ENCODE assay signal across 10 mouse cellular contexts in the genomic region with DNA sequence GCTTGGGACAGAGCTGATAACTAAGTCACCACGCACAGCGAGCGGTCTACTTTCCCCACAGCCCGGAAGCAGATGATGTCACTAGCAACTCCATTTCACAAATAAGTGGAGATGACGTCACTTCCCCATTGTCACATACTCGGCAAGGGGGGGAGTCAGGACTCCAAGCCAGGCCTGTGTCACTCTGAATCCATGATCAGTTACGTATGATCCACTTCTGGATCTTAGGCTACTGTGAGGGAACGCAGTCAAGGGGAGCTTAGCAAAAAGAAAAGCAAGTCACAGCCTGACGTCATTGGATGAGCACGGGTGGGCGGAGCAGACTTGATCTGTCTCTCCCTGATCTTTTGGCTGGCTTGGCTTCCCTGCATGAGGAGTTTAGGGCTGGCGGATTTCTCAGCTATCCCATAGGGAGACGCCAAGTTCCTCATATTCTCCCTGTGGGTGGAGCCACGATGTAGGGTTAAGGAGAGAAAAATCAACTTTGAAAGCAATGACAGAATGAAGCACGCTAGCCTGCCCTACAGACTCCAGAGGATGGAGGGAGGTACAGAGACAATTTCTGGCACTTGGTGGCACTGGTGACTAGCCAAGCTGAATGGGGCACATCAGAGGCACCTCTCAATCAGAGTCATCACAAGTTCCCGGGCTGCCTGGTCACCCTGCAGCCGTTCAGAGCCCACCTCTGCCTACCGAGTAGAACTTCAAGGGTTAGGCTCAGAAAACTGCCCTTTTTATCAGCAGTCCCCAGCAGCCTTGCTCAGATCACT. TPM values are rescaled to one million over a fixed set of nuclear protein-coding genes. Genes with fewer than 3 reads are reported as not detected.
DNase-seq lines count a peak whose midpoint lies in the region; ATAC-seq and TF ChIP-seq lines count a peak whose summit lies in the region.
"Had no signal": no experiment of that assay in that cellular context is flagged by ENCODE, and none has a peak within 500 bp of the region (broad histone marks: within the 10 kb centered on the region; RNA-seq: fewer than 3 reads in every experiment).

No protein-coding gene starts in this region.

- DNase-seq in gastrocnemius, adult 8-10 months (ENCODE audit: low spot score in 2 of 2), result peak; percentile 37 to 40
- DNase-seq in gastrocnemius, postnatal 36 days, result no peak
- peak; percentile 61 to 66 for DNase-seq in heart, postnatal 10 days
- no peak for DNase-seq in adrenal gland, adult 18-20 months (ENCODE audit: low spot score in 2 of 2)
- no peak for DNase-seq in layer of hippocampus, adult 9-10 months (ENCODE audit: low spot score)
- DNase-seq: kidney, postnatal 10 days had no signal

- WGBS in forebrain, embryonic 15.5 days, result 59% methylated on average over 18 of the region's 18 CpGs

- H3K27ac ChIP-seq in bone marrow macrophage, adult 2 months (ENCODE audit: insufficient read depth, low read depth, low read length), result peak overlapping the region; percentile 59
- H3K27ac ChIP-seq in forebrain, embryonic 15.5 days (replicated peaks), result no peak overlapping the region
- H3K27ac ChIP-seq: neural tube, embryonic 12.5 days had no signal

- no peak for TF ChIP-seq POLR2A in bone marrow macrophage, adult 2 months (IDR thresholded peaks at IDR 0.05; ENCODE audit: borderline replicate concordance, low read depth, low read length)

- intact Hi-C loops in gastrocnemius, postnatal 36 days (cut with DNase I), result loop anchor here (5.0 kb wide), 1 partner anchor 334 kb away; no protein-coding TSS in a partner anchor
- intact Hi-C loops in heart, postnatal 10 days (cut with DNase I), result no loop called here

- no peak for ATAC-seq in forebrain, embryonic 15.5 days (replicated peaks)

- TF ChIP-seq CTCF in bone marrow macrophage, adult 2 months (IDR thresholded peaks at IDR 0.05; ENCODE audit: low read depth, low read length), result no peak

- no peak overlapping the region for H3K4me2 ChIP-seq in forebrain, embryonic 15.5 days (replicated peaks)
- H3K4me2 ChIP-seq: neural tube, embryonic 12.5 days had no signal

- no peak overlapping the region for H3K9ac ChIP-seq in forebrain, embryonic 15.5 days (replicated peaks)
- H3K9ac ChIP-seq: neural tube, embryonic 12.5 days had no signal

- peaks cover 14% of the 10 kb centered on the region for H3K9me3 ChIP-seq in megakaryocyte, embryonic 14.5 days
- no peaks in the 10 kb centered on the region for H3K9me3 ChIP-seq in forebrain, embryonic 15.5 days

- peaks cover 44% of the 10 kb centered on the region for H3K27me3 ChIP-seq in megakaryocyte, embryonic 14.5 days (replicated peaks)
- no peaks in the 10 kb centered on the region for H3K27me3 ChIP-seq in forebrain, embryonic 15.5 days
- H3K27me3 ChIP-seq: neural tube, embryonic 12.5 days had no signal

- peak overlapping the region; percentile 18 for H3K4me3 ChIP-seq in bone marrow macrophage, adult 2 months (ENCODE audit: insufficient read depth, low read length)
- peak overlapping the region; percentile 33 for H3K4me3 ChIP-seq in megakaryocyte, embryonic 14.5 days (replicated peaks)
- no peak overlapping the region for H3K4me3 ChIP-seq in forebrain, embryonic 15.5 days
- H3K4me3 ChIP-seq: neural tube, embryonic 12.5 days had no signal

- H3K4me1 ChIP-seq in bone marrow macrophage, adult 2 months (ENCODE audit: control insufficient read depth, insufficient read depth, low read length), result peaks cover 29% of the 10 kb centered on the region
- H3K4me1 ChIP-seq in megakaryocyte, embryonic 14.5 days, result peaks cover 39% of the 10 kb centered on the region
- H3K4me1 ChIP-seq in forebrain, embryonic 15.5 days, result peaks cover 34% of the 10 kb centered on the region

- peaks cover 68% of the 10 kb centered on the region for H3K36me3 ChIP-seq in megakaryocyte, embryonic 14.5 days (replicated peaks; ENCODE audit: low read length)
- peaks cover 20% of the 10 kb centered on the region; the same call in 1 of the 2 replicates for H3K36me3 ChIP-seq in forebrain, embryonic 15.5 days

RNA-seq across cellular contexts. Expression of a gene that starts 3.6 kb away (rescaled TPM):
- 1 to 10 TPM; 2.8 to 3.8 (median 3.2) TPM for total RNA-seq in gastrocnemius, adult 8-10 months (2022)
- 1 to 10 TPM; 4.9 to 6.1 TPM for total RNA-seq in gastrocnemius, postnatal 36 days (2021)
- 28.4 and 33.3 TPM in 2 replicates for polyA plus RNA-seq in bone marrow macrophage, adult 2 months (2012; ENCODE audit: insufficient read depth, insufficient read length, missing spikeins)
- total RNA-seq in heart, postnatal 10 days (2021), result 10 to 100 TPM; 38.2 to 45.2 TPM
- 7.1 and 9.1 TPM in 2 replicates for polyA plus RNA-seq in megakaryocyte, embryonic 14.5 days (2012; ENCODE audit: insufficient read depth, low replicate concordance)
- 10 to 100 TPM; 24.3 to 28.9 TPM for total RNA-seq in adrenal gland, adult 18-20 months (2021)
- polyA plus RNA-seq in forebrain, embryonic 15.5 days (2015; fragmentation: Nextera tagmentation; extraction: Ambion mirVana), result 11.8 and 27.5 TPM in 2 replicates

RNA-seq across cellular contexts. Expression of a gene that starts 13.2 kb away (rescaled TPM):
- total RNA-seq in gastrocnemius, adult 8-10 months (2022), result 100 to 1,000 TPM; 129 to 173 (median 151) TPM
- 100 to 1,000 TPM; 124 to 130 TPM for total RNA-seq in gastrocnemius, postnatal 36 days (2021)
- polyA plus RNA-seq in bone marrow macrophage, adult 2 months (2012; ENCODE audit: insufficient read depth, insufficient read length, missing spikeins), result 58.9 and 59.7 TPM in 2 replicates
- total RNA-seq in heart, postnatal 10 days (2021), result 100 to 1,000 TPM; 159 to 165 TPM
- polyA plus RNA-seq in megakaryocyte, embryonic 14.5 days (2012; ENCODE audit: insufficient read depth, low replicate concordance), result 46.4 and 106 TPM in 2 replicates
- 100 to 1,000 TPM; 123 to 132 TPM for total RNA-seq in adrenal gland, adult 18-20 months (2021)
- 157 and 161 TPM in 2 replicates for polyA plus RNA-seq in forebrain, embryonic 15.5 days (2015; fragmentation: Nextera tagmentation; extraction: Ambion mirVana)

RNA-seq across cellular contexts. Expression of a gene that starts 37.6 kb away (rescaled TPM):
- not detected for total RNA-seq in gastrocnemius, adult 8-10 months (2022)
- under 1 TPM in 1 of 2 experiments, not detected in 1; 0.20 TPM for total RNA-seq in gastrocnemius, postnatal 36 days (2021)
- polyA plus RNA-seq in bone marrow macrophage, adult 2 months (2012; ENCODE audit: insufficient read depth, insufficient read length, missing spikeins), result 4.0 and 4.4 TPM in 2 replicates
- 1 to 10 TPM in 1 of 2 experiments, under 1 TPM in 1; 0.60 to 1.1 TPM for total RNA-seq in heart, postnatal 10 days (2021)
- polyA plus RNA-seq in megakaryocyte, embryonic 14.5 days (2012; ENCODE audit: insufficient read depth, low replicate concordance), result 0.54 TPM in 1 of 2 replicates, not detected in the other
- total RNA-seq in adrenal gland, adult 18-20 months (2021), result under 1 TPM; 0.48 to 0.56 TPM
- polyA plus RNA-seq in forebrain, embryonic 15.5 days (2015; fragmentation: Nextera tagmentation; extraction: Ambion mirVana), result 5.1 and 6.8 TPM in 2 replicates

RNA-seq across cellular contexts. Expression of a gene that starts 51.9 kb away (rescaled TPM):
- 1 to 10 TPM; 2.8 to 5.5 (median 5.0) TPM for total RNA-seq in gastrocnemius, adult 8-10 months (2022)
- total RNA-seq in gastrocnemius, postnatal 36 days (2021), result 1 to 10 TPM; 2.4 to 3.0 TPM
- 37.0 and 41.9 TPM in 2 replicates for polyA plus RNA-seq in bone marrow macrophage, adult 2 months (2012; ENCODE audit: insufficient read depth, insufficient read length, missing spikeins)
- total RNA-seq in heart, postnatal 10 days (2021), result 10 to 100 TPM in 1 of 2 experiments, 1 to 10 TPM in 1; 9.5 to 12.7 TPM
- polyA plus RNA-seq in megakaryocyte, embryonic 14.5 days (2012; ENCODE audit: insufficient read depth, low replicate concordance), result 41.9 and 45.9 TPM in 2 replicates
- 10 to 100 TPM; 22.2 to 30.2 TPM for total RNA-seq in adrenal gland, adult 18-20 months (2021)
- polyA plus RNA-seq in forebrain, embryonic 15.5 days (2015; fragmentation: Nextera tagmentation; extraction: Ambion mirVana), result 10.8 and 12.3 TPM in 2 replicates

Comparison
In these comparisons a context has a peak if more than half of its experiments do, and no peak if none do; other contexts are left out.
1. DNase-seq: peak in gastrocnemius, adult 8-10 months (2 of 2) and heart, postnatal 10 days (2 of 2); none in gastrocnemius, postnatal 36 days (0 of 2), adrenal gland, adult 18-20 months (0 of 2) and layer of hippocampus, adult 9-10 months (single experiment).